Mouse (Mus musculus) kidney, postnatal 0 days (tissue): Measurements from ENCODE around the gene Coa5. TPM values are rescaled to one million over a fixed set of nuclear protein-coding genes. Genes with fewer than 3 reads are reported as not detected.

Source experiments
- ATAC-seq: fragments of 200-750 bp; cut with Nextera tagmentation; replicated peaks from 2 replicates; pipeline ENCODE4 v1.8.0; 2017; ENCODE audit warnings: low read depth, moderate number of reproducible peaks, moderate TSS enrichment, moderate library complexity; ENCODE audit not compliant: low FRiP score
- DNase-seq: peaks from one replicate; pipeline ENCODE4 v3.0.0-alpha.2; 2016; ENCODE audit warnings: low spot score
- H3K27ac ChIP-seq: fragments of 300-500 bp; sonication (generic); 2 replicates; pipeline ENCODE4 v1.5.1; 2014; ENCODE audit warnings: mild to moderate bottlenecking
- H3K27me3 ChIP-seq: fragments of 300-500 bp; sonication (generic); 2 replicates; pipeline ENCODE4 v1.6.1; 2014; ENCODE audit warnings: low read length, mixed read lengths; ENCODE audit not compliant: insufficient read depth
- H3K36me3 ChIP-seq: fragments of 300-500 bp; sonication (generic); 2 replicates; pipeline ENCODE4 v1.6.1; 2014; ENCODE audit warnings: low read length, mixed read lengths; ENCODE audit not compliant: insufficient read depth
- H3K4me1 ChIP-seq: fragments of 300-500 bp; sonication (generic); replicated peaks from 2 replicates; pipeline ENCODE4 v1.6.1; 2014; ENCODE audit warnings: antibody characterized with exemption, low read length, mixed read lengths; ENCODE audit not compliant: insufficient read depth
- H3K4me2 ChIP-seq: fragments of 300-500 bp; sonication (generic); 2 replicates; pipeline ENCODE4 v1.6.1; 2014; ENCODE audit warnings: mild to moderate bottlenecking, low read length, moderate library complexity, mixed read lengths
- H3K4me3 ChIP-seq: fragments of 300-500 bp; sonication (generic); replicated peaks from 2 replicates; pipeline ENCODE4 v1.5.1; 2014; ENCODE audit warnings: low read depth, low read length
- H3K9ac ChIP-seq: fragments of 300-500 bp; sonication (generic); 2 replicates; pipeline ENCODE4 v1.6.1; 2014; ENCODE audit warnings: low read depth, low read length
- H3K9me3 ChIP-seq: fragments of 300-500 bp; sonication (generic); replicated peaks from 2 replicates; pipeline ENCODE4 v1.6.1; 2016; ENCODE audit warnings: low read length, inconsistent platforms, mixed read lengths
- CTCF ChIP-seq: IDR thresholded peaks from 2 replicates; pipeline ENCODE4 v1.5.1; 2016; ENCODE audit warnings: antibody characterized with exemption, low read depth, mild to moderate bottlenecking, moderate library complexity
- WGBS: fragments of 180-500 bp; shearing (Covaris S2); extraction: QIAGEN DNeasy Blood & Tissue Kit; methylation state at CpG from one replicate; pipeline ENCODE4 v1.1.7; 2014; 5-methylcytosine and 5-hydroxymethylcytosine counted together
- polyA plus RNA-seq: library from polyadenylated mRNA; unstranded; fragments of >200 nt; fragmentation: Nextera tagmentation; extraction: Ambion mirVana; gene quantifications from 2 replicates; pipeline ENCODE4 v1.2.1, GENCODE M21; 2015

Coa5 gene
- polyA plus RNA-seq, 1 experiment from 2014 or later, result 39.2 TPM

GRCm38 (mm10) chr1:37415394-37415793, 14.5 kb downstream of the Coa5 start:
- Histone ChIP-seq H3K27ac (no peak overlapping the region), H3K9me3 (no peaks in the 10 kb centered on the region), H3K4me3 (no peak overlapping the region), H3K27me3 (no peaks in the 10 kb centered on the region), H3K4me2 (no peak overlapping the region), H3K4me1 (no peaks in the 10 kb centered on the region), H3K9ac (no peak overlapping the region), H3K36me3 (peaks cover 16% of the 10 kb centered on the region; the same call in 1 of the 2 replicates)
- DNase-seq, result no peak
- TF ChIP-seq CTCF, result no peak
- no peak for ATAC-seq
- 85% methylated on average over 1 of the region's 1 CpGs for WGBS

DNA sequence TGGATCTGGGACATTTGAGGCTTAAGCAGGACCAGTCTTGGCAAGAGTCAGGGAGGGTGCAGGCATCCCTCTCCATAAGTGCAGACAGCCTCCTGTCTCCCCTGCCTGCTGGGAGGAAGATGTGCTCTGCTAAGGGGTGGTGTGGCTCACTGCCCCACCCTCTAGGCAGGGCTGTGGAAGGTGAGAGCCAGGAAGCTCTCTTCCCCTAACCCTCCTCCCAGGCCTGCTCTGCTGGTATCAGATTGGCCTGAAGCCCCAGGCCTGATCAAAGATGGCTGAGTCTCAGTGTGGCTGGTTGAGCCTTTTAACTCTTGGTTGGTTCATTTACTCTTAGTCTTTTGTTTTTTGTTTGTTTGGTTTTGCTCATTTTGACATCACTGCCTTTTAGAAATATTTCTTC, 20.3 kb downstream of the Coa5 start:
- H3K27me3 ChIP-seq, result no peaks in the 10 kb centered on the region
- H3K27ac ChIP-seq, result no peak overlapping the region
- no peak for TF ChIP-seq CTCF
- DNase-seq (no peak), ATAC-seq (no peak)
- H3K36me3 ChIP-seq, result no peaks in the 10 kb centered on the region
- H3K4me2 ChIP-seq, result no peak overlapping the region
- H3K9ac ChIP-seq, result no peak overlapping the region
- no peak overlapping the region for H3K4me3 ChIP-seq
- no peaks in the 10 kb centered on the region for H3K4me1 ChIP-seq
- no peaks in the 10 kb centered on the region for H3K9me3 ChIP-seq

DNA sequence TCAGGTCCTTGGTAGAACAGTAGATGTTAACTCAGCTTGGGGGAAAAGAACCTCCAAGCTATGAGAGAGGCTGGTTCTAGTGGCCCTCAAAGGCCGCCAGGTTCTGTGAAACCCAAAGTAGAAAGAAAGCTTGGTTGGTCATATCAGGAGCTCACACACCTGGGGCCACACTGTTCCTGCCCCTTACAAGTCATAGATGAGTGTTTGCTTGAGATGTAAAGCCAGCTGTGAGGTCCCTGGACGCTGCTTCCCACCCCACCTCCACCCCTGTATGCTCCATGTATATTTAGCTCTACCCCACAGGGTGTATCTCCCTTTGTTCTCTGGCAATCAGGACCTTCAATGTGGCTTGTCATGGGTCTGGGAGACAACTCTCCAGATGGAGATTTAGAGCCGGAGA, 21.2 kb downstream of the Coa5 start:
- no peaks in the 10 kb centered on the region for H3K4me1 ChIP-seq
- H3K4me3 ChIP-seq, result no peak overlapping the region
- WGBS, result 82% methylated on average over 3 of the region's 3 CpGs
- no peaks in the 10 kb centered on the region for H3K36me3 ChIP-seq
- DNase-seq (no peak), ATAC-seq (no peak)
- no peak for TF ChIP-seq CTCF
- no peak overlapping the region for H3K27ac ChIP-seq
- no peak overlapping the region for H3K9ac ChIP-seq
- no peaks in the 10 kb centered on the region for H3K9me3 ChIP-seq
- no peak overlapping the region for H3K4me2 ChIP-seq
- no peaks in the 10 kb centered on the region for H3K27me3 ChIP-seq

DNA sequence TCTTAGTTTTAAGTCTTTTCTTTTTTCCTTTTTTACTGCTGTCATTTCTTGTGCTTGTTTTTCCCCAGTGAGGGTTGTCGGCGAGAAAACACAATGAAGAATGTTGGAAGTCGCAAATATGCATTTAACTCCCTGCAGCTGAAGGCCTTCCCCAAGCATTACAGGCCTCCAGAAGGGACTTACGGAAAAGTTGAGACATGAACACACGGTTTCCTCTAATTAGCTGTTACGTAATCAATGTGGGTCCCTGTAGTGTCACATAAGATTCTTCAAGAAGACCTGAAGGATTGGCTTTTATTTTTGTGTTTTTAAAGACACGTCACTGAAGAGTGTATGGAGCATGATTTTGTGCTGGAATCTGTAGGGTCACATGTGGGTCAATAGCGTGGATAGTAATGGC, 21.8 kb downstream of the Coa5 start:
- DNase-seq, result no peak
- WGBS, result 80% methylated on average over 8 of the region's 8 CpGs
- Histone ChIP-seq H3K4me1 (no peaks in the 10 kb centered on the region), H3K27me3 (no peaks in the 10 kb centered on the region), H3K9ac (no peak overlapping the region), H3K36me3 (no peaks in the 10 kb centered on the region), H3K4me2 (no peak overlapping the region), H3K9me3 (no peaks in the 10 kb centered on the region), H3K4me3 (no peak overlapping the region), H3K27ac (no peak overlapping the region)
- no peak for ATAC-seq
- no peak for TF ChIP-seq CTCF

GRCm38 (mm10) chr1:37407228-37407627, 22.7 kb downstream of the Coa5 start:
- 83% methylated on average over 8 of the region's 8 CpGs for WGBS
- H3K9me3 ChIP-seq, result no peaks in the 10 kb centered on the region
- ATAC-seq (no peak), DNase-seq (no peak)
- no peaks in the 10 kb centered on the region for H3K4me1 ChIP-seq
- no peak for TF ChIP-seq CTCF
- no peak overlapping the region for H3K4me2 ChIP-seq
- no peak overlapping the region for H3K27ac ChIP-seq
- no peak overlapping the region for H3K9ac ChIP-seq
- no peaks in the 10 kb centered on the region for H3K27me3 ChIP-seq
- H3K4me3 ChIP-seq, result no peak overlapping the region
- H3K36me3 ChIP-seq, result no peaks in the 10 kb centered on the region

DNA sequence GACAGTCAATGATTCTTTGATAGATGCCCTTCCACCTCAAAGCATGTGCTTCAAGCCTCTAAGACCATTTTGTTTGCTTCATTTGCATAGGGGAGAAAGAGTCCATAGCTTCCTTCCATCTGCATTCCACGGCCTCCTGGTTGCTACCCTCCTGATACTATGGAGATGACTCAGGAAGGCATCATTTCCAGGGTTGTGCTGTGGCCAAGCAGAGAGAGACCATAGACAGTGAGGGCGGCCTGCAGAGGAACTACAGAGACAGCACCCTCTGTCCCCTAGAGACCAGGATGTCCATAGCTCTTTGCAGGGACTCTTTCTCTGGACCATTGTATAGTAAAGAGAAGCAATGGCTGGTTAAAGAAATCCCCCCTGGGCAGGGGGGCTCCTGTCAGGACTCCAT, 24.8 kb downstream of the Coa5 start:
- Histone ChIP-seq H3K27me3 (no peaks in the 10 kb centered on the region), H3K4me2 (no peak overlapping the region), H3K27ac (no peak overlapping the region), H3K9ac (no peak overlapping the region), H3K4me3 (no peak overlapping the region), H3K9me3 (no peaks in the 10 kb centered on the region), H3K4me1 (no peaks in the 10 kb centered on the region), H3K36me3 (no peaks in the 10 kb centered on the region)
- DNase-seq (no peak), ATAC-seq (no peak)
- no peak for TF ChIP-seq CTCF
- 88% methylated on average over 2 of the region's 2 CpGs for WGBS

DNA sequence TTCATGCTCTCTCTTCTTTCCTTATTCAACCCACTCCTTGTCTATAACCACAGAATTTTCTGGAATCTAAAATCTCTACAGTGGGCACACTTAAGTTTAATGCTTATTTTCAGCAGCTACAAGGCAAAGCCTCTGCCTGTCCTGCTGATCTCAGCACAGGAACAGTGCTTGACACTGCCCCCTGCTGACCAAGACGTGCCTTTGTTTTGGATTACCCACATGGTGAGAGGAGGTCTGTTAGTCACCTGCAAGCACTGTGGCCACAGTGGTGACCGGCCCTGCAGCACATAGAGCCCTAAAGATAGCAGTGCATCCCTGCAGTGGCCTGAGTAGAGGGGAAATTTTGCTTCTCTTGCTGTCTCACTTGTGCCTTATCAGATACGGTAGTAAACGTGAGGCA, 28.2 kb downstream of the Coa5 start:
- WGBS, result 60% methylated on average over 4 of the region's 4 CpGs
- DNase-seq (peak; percentile 69), ATAC-seq (no peak)
- no peak overlapping the region for H3K27ac ChIP-seq
- no peak overlapping the region for H3K4me2 ChIP-seq
- no peaks in the 10 kb centered on the region for H3K36me3 ChIP-seq
- H3K9me3 ChIP-seq, result no peaks in the 10 kb centered on the region
- peak; percentile 78 for TF ChIP-seq CTCF
- H3K27me3 ChIP-seq, result no peaks in the 10 kb centered on the region
- no peak overlapping the region for H3K4me3 ChIP-seq
- H3K9ac ChIP-seq, result no peak overlapping the region
- no peaks in the 10 kb centered on the region for H3K4me1 ChIP-seq
